ENCODE assay signal across 9 mouse cellular contexts in the genomic region with DNA sequence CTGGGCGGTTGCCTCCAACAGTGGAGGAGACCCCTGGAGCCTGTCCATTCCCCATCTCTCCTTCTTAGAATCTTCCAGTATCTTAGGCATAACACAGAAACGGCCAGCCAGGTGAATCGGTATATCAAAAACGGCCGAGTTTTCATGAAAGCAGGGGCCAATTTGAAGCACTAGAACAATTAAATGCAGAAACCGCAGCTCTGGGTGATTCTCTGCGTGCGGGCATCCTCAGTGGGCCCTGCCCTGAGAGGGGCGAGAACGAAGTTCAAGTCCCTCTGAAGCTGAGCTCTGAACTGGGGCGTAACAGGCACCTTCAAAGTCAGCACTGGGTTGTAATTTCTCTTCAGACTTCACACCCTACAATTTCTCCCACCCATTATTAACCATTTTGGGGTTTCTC. TPM values are rescaled to one million over a fixed set of nuclear protein-coding genes. Genes with fewer than 3 reads are reported as not detected.
DNase-seq lines count a peak whose midpoint lies in the region; ATAC-seq lines count a peak whose summit lies in the region.
"Had no signal": no experiment of that assay in that cellular context is flagged by ENCODE, and none has a peak within 500 bp of the region (broad histone marks: within the 10 kb centered on the region; RNA-seq: fewer than 3 reads in every experiment).

No protein-coding gene starts in this region.

- DNase-seq in heart, adult 8-10 months (ENCODE audit: low spot score): no peak
- no peak for DNase-seq in embryonic facial prominence, embryonic 11.5 days (ENCODE audit: low spot score)
- peak; percentile 39 for DNase-seq in midbrain, embryonic 14.5 days
- DNase-seq in urinary bladder, postnatal 25 days (ENCODE audit: low spot score): no peak
- no peak for DNase-seq in cerebellum, adult 11-12 months
- no peak for DNase-seq in cerebellum, postnatal 10 days

- H3K27ac ChIP-seq in heart, embryonic 16.5 days (ENCODE audit: low read length): no peak overlapping the region
- H3K27ac ChIP-seq in embryonic facial prominence, embryonic 11.5 days (replicated peaks; ENCODE audit: low read depth, low read length): no peak overlapping the region
- no peak overlapping the region for H3K27ac ChIP-seq in hindbrain, embryonic 15.5 days (replicated peaks)
- no peak overlapping the region for H3K27ac ChIP-seq in midbrain, embryonic 14.5 days (replicated peaks; ENCODE audit: low read depth, low read length)

- peak overlapping the region; percentile 87 for H3K4me2 ChIP-seq in heart, embryonic 16.5 days (ENCODE audit: low read depth, low read length)
- peak overlapping the region; percentile 96 for H3K4me2 ChIP-seq in embryonic facial prominence, embryonic 11.5 days (ENCODE audit: low read depth, low read length)
- H3K4me2 ChIP-seq in hindbrain, embryonic 15.5 days: peak overlapping the region; percentile 60
- H3K4me2 ChIP-seq in midbrain, embryonic 14.5 days (ENCODE audit: low read length): peak overlapping the region; percentile 64

- H3K4me3 ChIP-seq in heart, embryonic 16.5 days (ENCODE audit: low read length): peak overlapping the region; percentile 59
- no peak overlapping the region; the same call in 1 of the 2 replicates for H3K4me3 ChIP-seq in embryonic facial prominence, embryonic 11.5 days (ENCODE audit: low read depth, low read length)
- H3K4me3 ChIP-seq in hindbrain, embryonic 15.5 days: peak overlapping the region; percentile 36; the same call in 1 of the 2 replicates
- H3K4me3 ChIP-seq in midbrain, embryonic 14.5 days (replicated peaks; ENCODE audit: low read depth, low read length): peak overlapping the region; percentile 40; the same call in 1 of the 2 replicates

- ATAC-seq in heart, embryonic 16.5 days (replicated peaks; ENCODE audit: extremely low read depth, insufficient read depth, low FRiP score): no peak
- no peak for ATAC-seq in embryonic facial prominence, embryonic 11.5 days (replicated peaks; ENCODE audit: insufficient number of reproducible peaks, low FRiP score, low TSS enrichment, low read depth)
- no peak; the same call in 1 of the 2 replicates for ATAC-seq in hindbrain, embryonic 15.5 days (ENCODE audit: low FRiP score, low read depth)
- no peak for ATAC-seq in midbrain, embryonic 14.5 days (ENCODE audit: low FRiP score, low TSS enrichment)

- WGBS in heart, embryonic 16.5 days: 2% methylated on average over 11 of the region's 11 CpGs
- WGBS in embryonic facial prominence, embryonic 11.5 days: 0% methylated on average over 11 of the region's 11 CpGs
- WGBS in hindbrain, embryonic 15.5 days: 2% methylated on average over 11 of the region's 11 CpGs
- 6% methylated on average over 11 of the region's 11 CpGs for WGBS in midbrain, embryonic 14.5 days

- peaks cover 8% of the 10 kb centered on the region; the same call in 1 of the 2 replicates for H3K4me1 ChIP-seq in heart, embryonic 16.5 days (ENCODE audit: control insufficient read depth, insufficient read depth, low read length)
- no peaks in the 10 kb centered on the region for H3K4me1 ChIP-seq in embryonic facial prominence, embryonic 11.5 days (ENCODE audit: control insufficient read depth, insufficient read depth, low read length)
- peaks cover 12% of the 10 kb centered on the region for H3K4me1 ChIP-seq in hindbrain, embryonic 15.5 days (replicated peaks)
- peaks cover 10% of the 10 kb centered on the region for H3K4me1 ChIP-seq in midbrain, embryonic 14.5 days (ENCODE audit: control insufficient read depth, insufficient read depth, low read length)

- no peaks in the 10 kb centered on the region for H3K36me3 ChIP-seq in heart, embryonic 16.5 days (ENCODE audit: control insufficient read depth, insufficient read depth)
- H3K36me3 ChIP-seq in embryonic facial prominence, embryonic 11.5 days (replicated peaks; ENCODE audit: control insufficient read depth, insufficient read depth, low read depth, low read length): no peaks in the 10 kb centered on the region
- no peaks in the 10 kb centered on the region for H3K36me3 ChIP-seq in hindbrain, embryonic 15.5 days
- no peaks in the 10 kb centered on the region for H3K36me3 ChIP-seq in midbrain, embryonic 14.5 days (ENCODE audit: control insufficient read depth, insufficient read depth, low read length)

- H3K27me3 ChIP-seq in heart, embryonic 16.5 days (ENCODE audit: control insufficient read depth, insufficient read depth, low read length): peaks cover 56% of the 10 kb centered on the region
- peaks cover 29% of the 10 kb centered on the region for H3K27me3 ChIP-seq in embryonic facial prominence, embryonic 11.5 days (ENCODE audit: control insufficient read depth, insufficient read depth, low read length)
- peaks cover 64% of the 10 kb centered on the region for H3K27me3 ChIP-seq in hindbrain, embryonic 15.5 days
- peaks cover 62% of the 10 kb centered on the region for H3K27me3 ChIP-seq in midbrain, embryonic 14.5 days (ENCODE audit: control insufficient read depth, insufficient read depth, low read length)

- no peaks in the 10 kb centered on the region for H3K9me3 ChIP-seq in heart, embryonic 16.5 days (replicated peaks; ENCODE audit: control insufficient read depth, low read length)
- H3K9me3 ChIP-seq in embryonic facial prominence, embryonic 11.5 days (replicated peaks; ENCODE audit: control insufficient read depth, low read length): no peaks in the 10 kb centered on the region
- H3K9me3 ChIP-seq in hindbrain, embryonic 15.5 days: no peaks in the 10 kb centered on the region
- H3K9me3 ChIP-seq in midbrain, embryonic 14.5 days (ENCODE audit: control insufficient read depth, low read length): no peaks in the 10 kb centered on the region

- no peak overlapping the region for H3K9ac ChIP-seq in heart, embryonic 16.5 days (ENCODE audit: low read length)
- no peak overlapping the region for H3K9ac ChIP-seq in embryonic facial prominence, embryonic 11.5 days (replicated peaks; ENCODE audit: low read length)
- no peak overlapping the region for H3K9ac ChIP-seq in hindbrain, embryonic 15.5 days
- no peak overlapping the region for H3K9ac ChIP-seq in midbrain, embryonic 14.5 days (replicated peaks; ENCODE audit: low read length)

RNA-seq across cellular contexts. Expression of gene Sp8, which starts 8.8 kb away (rescaled TPM):
- polyA plus RNA-seq in heart, embryonic 16.5 days (2015; fragmentation: Nextera tagmentation; extraction: Ambion mirVana): not detected in 2 replicates
- total RNA-seq in heart, adult 8-10 months (2022): not detected
- 6.6 and 6.8 TPM in 2 replicates for polyA plus RNA-seq in embryonic facial prominence, embryonic 11.5 days (2014; fragmentation: Nextera tagmentation; extraction: Ambion mirVana)
- polyA plus RNA-seq in hindbrain, embryonic 15.5 days (2015; fragmentation: Nextera tagmentation; extraction: Ambion mirVana): 2.8 and 3.0 TPM in 2 replicates
- polyA plus RNA-seq in midbrain, embryonic 14.5 days (2014; fragmentation: Nextera tagmentation; extraction: Ambion mirVana): 1.4 and 1.7 TPM in 2 replicates
- polyA plus RNA-seq: testis, adult 2 months had no signal
